Mouse (Mus musculus): ENCODE results near the gene Hspb9. TPM values are rescaled to one million over a fixed set of nuclear protein-coding genes. Genes with fewer than 3 reads are reported as not detected.

Hspb9 gene
- polyA plus RNA-seq, 1 experiment from 2014 or later = not detected

- H3K9ac ChIP-seq (ENCODE audit: low read length) = no peak overlapping the region
- no peak for ATAC-seq (ENCODE audit: insufficient number of reproducible peaks, insufficient read depth, low FRiP score, low read depth)
- no peaks in the 10 kb centered on the region for H3K9me3 ChIP-seq (ENCODE audit: control insufficient read depth, low read length)
- 17% methylated on average over 6 of the region's 6 CpGs for WGBS
- H3K4me2 ChIP-seq (ENCODE audit: low read length) = no peak overlapping the region
- no peaks in the 10 kb centered on the region for H3K4me1 ChIP-seq (ENCODE audit: control insufficient read depth in 2 of 2, insufficient read depth in 2 of 2, low read length in 2 of 2)
- no peak overlapping the region for H3K27ac ChIP-seq (replicated peaks in 1 of 2; ENCODE audit: control insufficient read depth in 1 of 2, insufficient read depth in 1 of 2, low read depth in 2 of 2, low read length in 2 of 2)
- H3K27me3 ChIP-seq (ENCODE audit: control insufficient read depth, insufficient read depth, low read length) = peaks cover 31% of the 10 kb centered on the region
- no peak overlapping the region for H3K4me3 ChIP-seq (ENCODE audit: control insufficient read depth in 1 of 2, insufficient read depth in 1 of 2, low read depth in 1 of 2, low read length in 2 of 2)
- no peaks in the 10 kb centered on the region for H3K36me3 ChIP-seq (ENCODE audit: control insufficient read depth, insufficient read depth, low read length)
Measured at GRCm38 (mm10) chr11:100745085-100745484, 31.4 kb downstream of the Hspb9 start.

- no peaks in the 10 kb centered on the region for H3K4me1 ChIP-seq (ENCODE audit: control insufficient read depth in 2 of 2, insufficient read depth in 2 of 2, low read length in 2 of 2)
- no peak overlapping the region for H3K4me3 ChIP-seq (ENCODE audit: control insufficient read depth in 1 of 2, insufficient read depth in 1 of 2, low read depth in 1 of 2, low read length in 2 of 2)
- H3K9me3 ChIP-seq (ENCODE audit: control insufficient read depth, low read length) = no peaks in the 10 kb centered on the region
- WGBS = 77% methylated on average over 10 of the region's 10 CpGs
- no peaks in the 10 kb centered on the region for H3K36me3 ChIP-seq (ENCODE audit: control insufficient read depth, insufficient read depth, low read length)
- no peak for ATAC-seq (ENCODE audit: insufficient number of reproducible peaks, insufficient read depth, low FRiP score, low read depth)
- no peak overlapping the region for H3K27ac ChIP-seq (replicated peaks in 1 of 2; ENCODE audit: control insufficient read depth in 1 of 2, insufficient read depth in 1 of 2, low read depth in 2 of 2, low read length in 2 of 2)
- no peak overlapping the region for H3K4me2 ChIP-seq (ENCODE audit: low read length)
- peaks cover 35% of the 10 kb centered on the region for H3K27me3 ChIP-seq (ENCODE audit: control insufficient read depth, insufficient read depth, low read length)
- no peak overlapping the region for H3K9ac ChIP-seq (ENCODE audit: low read length)
Measured at GRCm38 (mm10) chr11:100746546-100746945, 32.9 kb downstream of the Hspb9 start.

DNA sequence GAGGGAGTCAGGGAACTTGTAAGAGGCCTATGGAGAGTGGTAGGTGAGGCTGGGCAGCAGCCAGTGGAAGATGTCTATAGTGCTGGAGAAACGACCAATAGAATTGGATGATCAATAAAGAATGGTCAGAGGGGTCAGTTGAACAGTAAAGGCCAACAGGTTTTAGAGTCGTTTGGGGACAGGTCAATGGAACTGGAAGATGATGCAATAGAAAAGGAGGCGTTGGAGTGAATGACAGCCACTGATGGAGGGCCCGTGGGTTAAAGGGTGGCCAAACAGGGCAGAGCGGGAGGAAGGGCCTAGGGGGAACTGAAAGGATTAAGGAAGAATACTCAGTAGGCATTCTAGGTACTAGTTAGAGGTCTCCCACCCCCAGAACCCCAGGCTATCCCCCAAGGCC lies 33.5 kb downstream of the Hspb9 start:
- H3K4me1 ChIP-seq (ENCODE audit: control insufficient read depth in 2 of 2, insufficient read depth in 2 of 2, low read length in 2 of 2) = no peaks in the 10 kb centered on the region
- H3K36me3 ChIP-seq (ENCODE audit: control insufficient read depth, insufficient read depth, low read length) = no peaks in the 10 kb centered on the region
- no peak for ATAC-seq (ENCODE audit: insufficient number of reproducible peaks, insufficient read depth, low FRiP score, low read depth)
- WGBS = 59% methylated on average over 5 of the region's 5 CpGs
- H3K4me2 ChIP-seq (ENCODE audit: low read length) = no peak overlapping the region
- H3K9ac ChIP-seq (ENCODE audit: low read length) = no peak overlapping the region
- H3K27ac ChIP-seq (replicated peaks in 1 of 2; ENCODE audit: control insufficient read depth in 1 of 2, insufficient read depth in 1 of 2, low read depth in 2 of 2, low read length in 2 of 2) = no peak overlapping the region
- no peak overlapping the region for H3K4me3 ChIP-seq (ENCODE audit: control insufficient read depth in 1 of 2, insufficient read depth in 1 of 2, low read depth in 1 of 2, low read length in 2 of 2)
- peaks cover 36% of the 10 kb centered on the region for H3K27me3 ChIP-seq (ENCODE audit: control insufficient read depth, insufficient read depth, low read length)
- no peaks in the 10 kb centered on the region for H3K9me3 ChIP-seq (ENCODE audit: control insufficient read depth, low read length)

- Histone ChIP-seq H3K4me1 (ENCODE audit: control insufficient read depth in 2 of 2, insufficient read depth in 2 of 2, low read length in 2 of 2) (no peaks in the 10 kb centered on the region), H3K36me3 (ENCODE audit: control insufficient read depth, insufficient read depth, low read length) (no peaks in the 10 kb centered on the region), H3K9ac (ENCODE audit: low read length) (no peak overlapping the region), H3K4me3 (ENCODE audit: control insufficient read depth in 1 of 2, insufficient read depth in 1 of 2, low read depth in 1 of 2, low read length in 2 of 2) (no peak overlapping the region), H3K9me3 (ENCODE audit: control insufficient read depth, low read length) (no peaks in the 10 kb centered on the region), H3K27ac (replicated peaks in 1 of 2; ENCODE audit: control insufficient read depth in 1 of 2, insufficient read depth in 1 of 2, low read depth in 2 of 2, low read length in 2 of 2) (no peak overlapping the region), H3K4me2 (ENCODE audit: low read length) (no peak overlapping the region), H3K27me3 (ENCODE audit: control insufficient read depth, insufficient read depth, low read length) (peaks cover 44% of the 10 kb centered on the region)
- no peak for ATAC-seq (ENCODE audit: insufficient number of reproducible peaks, insufficient read depth, low FRiP score, low read depth)
- WGBS = 68% methylated on average over 4 of the region's 4 CpGs
Measured at GRCm38 (mm10) chr11:100748620-100749019, 35.0 kb downstream of the Hspb9 start.

DNA sequence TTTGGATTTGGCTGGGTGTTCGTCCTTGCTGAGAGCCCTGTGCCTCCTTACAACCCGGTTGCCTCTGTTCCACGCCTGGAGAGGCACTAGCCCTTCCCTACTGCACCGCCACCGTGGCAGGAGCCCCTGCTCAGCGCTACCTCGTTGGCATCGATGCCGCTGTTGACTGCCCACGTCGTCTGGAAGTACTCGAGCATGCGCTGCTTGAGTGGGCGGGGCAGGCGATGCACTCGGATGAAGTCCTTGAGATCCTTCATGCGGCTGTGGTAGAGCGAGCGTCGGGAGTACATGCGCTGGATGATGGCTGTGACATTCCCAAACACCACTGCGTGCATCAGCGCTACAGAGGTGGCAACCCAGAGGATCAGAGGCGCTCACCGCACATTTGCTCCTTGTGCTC lies 35.8 kb downstream of the Hspb9 start:
- Histone ChIP-seq H3K27me3 (ENCODE audit: control insufficient read depth, insufficient read depth, low read length) (peaks cover 44% of the 10 kb centered on the region), H3K4me2 (ENCODE audit: low read length) (no peak overlapping the region)
- no peak for ATAC-seq (ENCODE audit: insufficient number of reproducible peaks, insufficient read depth, low FRiP score, low read depth)

GRCm38 (mm10) chr11:100750127-100750526 lies 36.5 kb downstream of the Hspb9 start:
- no peak for ATAC-seq (ENCODE audit: insufficient number of reproducible peaks, insufficient read depth, low FRiP score, low read depth)
- Histone ChIP-seq H3K9me3 (ENCODE audit: control insufficient read depth, low read length) (no peaks in the 10 kb centered on the region), H3K4me2 (ENCODE audit: low read length) (no peak overlapping the region), H3K27me3 (ENCODE audit: control insufficient read depth, insufficient read depth, low read length) (peaks cover 44% of the 10 kb centered on the region), H3K9ac (ENCODE audit: low read length) (no peak overlapping the region), H3K4me1 (ENCODE audit: control insufficient read depth in 2 of 2, insufficient read depth in 2 of 2, low read length in 2 of 2) (no peaks in the 10 kb centered on the region), H3K27ac (replicated peaks in 1 of 2; ENCODE audit: control insufficient read depth in 1 of 2, insufficient read depth in 1 of 2, low read depth in 2 of 2, low read length in 2 of 2) (no peak overlapping the region), H3K4me3 (ENCODE audit: control insufficient read depth in 1 of 2, insufficient read depth in 1 of 2, low read depth in 1 of 2, low read length in 2 of 2) (no peak overlapping the region), H3K36me3 (ENCODE audit: control insufficient read depth, insufficient read depth, low read length) (no peaks in the 10 kb centered on the region)
- 79% methylated on average over 16 of the region's 16 CpGs for WGBS

More for the DNA sequence above, 35.8 kb downstream of the Hspb9 start:
- Histone ChIP-seq H3K4me3 (ENCODE audit: control insufficient read depth in 1 of 2, insufficient read depth in 1 of 2, low read depth in 1 of 2, low read length in 2 of 2) (no peak overlapping the region), H3K9ac (ENCODE audit: low read length) (no peak overlapping the region), H3K9me3 (ENCODE audit: control insufficient read depth, low read length) (no peaks in the 10 kb centered on the region), H3K4me1 (ENCODE audit: control insufficient read depth in 2 of 2, insufficient read depth in 2 of 2, low read length in 2 of 2) (no peaks in the 10 kb centered on the region), H3K36me3 (ENCODE audit: control insufficient read depth, insufficient read depth, low read length) (no peaks in the 10 kb centered on the region), H3K27ac (replicated peaks in 1 of 2; ENCODE audit: control insufficient read depth in 1 of 2, insufficient read depth in 1 of 2, low read depth in 2 of 2, low read length in 2 of 2) (no peak overlapping the region)
- 26% methylated on average over 25 of the region's 25 CpGs for WGBS

DNA sequence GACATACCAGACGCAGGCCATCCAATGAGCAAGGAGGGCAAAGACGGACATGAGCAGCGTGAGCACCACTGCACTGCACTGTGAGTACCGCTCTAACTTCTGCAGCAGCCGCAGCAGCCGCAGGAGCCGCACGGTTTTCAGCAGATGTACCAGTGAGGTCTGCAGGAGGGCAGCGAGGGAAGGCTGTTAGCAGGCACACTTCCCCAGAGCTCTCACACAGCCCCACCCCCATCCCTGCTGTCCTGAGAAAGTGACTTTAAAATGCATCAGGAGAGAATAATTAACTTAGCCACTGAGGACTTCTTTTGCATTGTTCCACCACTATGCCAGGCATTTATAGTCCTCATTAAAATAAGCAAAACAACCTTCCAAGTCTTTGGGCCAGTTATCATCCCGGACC lies 38.6 kb downstream of the Hspb9 start:
- H3K4me2 ChIP-seq (ENCODE audit: low read length) = no peak overlapping the region
- H3K36me3 ChIP-seq (ENCODE audit: control insufficient read depth, insufficient read depth, low read length) = no peaks in the 10 kb centered on the region
- H3K4me3 ChIP-seq (ENCODE audit: control insufficient read depth in 1 of 2, insufficient read depth in 1 of 2, low read depth in 1 of 2, low read length in 2 of 2) = no peak overlapping the region
- H3K9me3 ChIP-seq (ENCODE audit: control insufficient read depth, low read length) = no peaks in the 10 kb centered on the region
- H3K27ac ChIP-seq (replicated peaks in 1 of 2; ENCODE audit: control insufficient read depth in 1 of 2, insufficient read depth in 1 of 2, low read depth in 2 of 2, low read length in 2 of 2) = no peak overlapping the region
- ATAC-seq (ENCODE audit: insufficient number of reproducible peaks, insufficient read depth, low FRiP score, low read depth) = no peak
- 34% methylated on average over 10 of the region's 10 CpGs for WGBS
- peaks cover 39% of the 10 kb centered on the region for H3K27me3 ChIP-seq (ENCODE audit: control insufficient read depth, insufficient read depth, low read length)
- no peak overlapping the region for H3K9ac ChIP-seq (ENCODE audit: low read length)
- H3K4me1 ChIP-seq (ENCODE audit: control insufficient read depth in 2 of 2, insufficient read depth in 2 of 2, low read length in 2 of 2) = no peaks in the 10 kb centered on the region

- Histone ChIP-seq H3K4me3 (ENCODE audit: control insufficient read depth in 1 of 2, insufficient read depth in 1 of 2, low read depth in 1 of 2, low read length in 2 of 2) (no peak overlapping the region), H3K27me3 (ENCODE audit: control insufficient read depth, insufficient read depth, low read length) (peaks cover 40% of the 10 kb centered on the region), H3K9me3 (ENCODE audit: control insufficient read depth, low read length) (no peaks in the 10 kb centered on the region), H3K36me3 (ENCODE audit: control insufficient read depth, insufficient read depth, low read length) (no peaks in the 10 kb centered on the region), H3K4me1 (ENCODE audit: control insufficient read depth in 2 of 2, insufficient read depth in 2 of 2, low read length in 2 of 2) (no peaks in the 10 kb centered on the region; a peak in 1 of 4 replicates), H3K9ac (ENCODE audit: low read length) (no peak overlapping the region), H3K27ac (replicated peaks in 1 of 2; ENCODE audit: control insufficient read depth in 1 of 2, insufficient read depth in 1 of 2, low read depth in 2 of 2, low read length in 2 of 2) (no peak overlapping the region), H3K4me2 (ENCODE audit: low read length) (no peak overlapping the region)
- WGBS = 75% methylated on average over 12 of the region's 12 CpGs
- ATAC-seq (ENCODE audit: insufficient number of reproducible peaks, insufficient read depth, low FRiP score, low read depth) = no peak
Measured at GRCm38 (mm10) chr11:100754021-100754692, 40.5 kb downstream of the Hspb9 start.
